Mouse (Mus musculus) CH12.LX (cell line): ENCODE data around the gene Kdm2b. TPM values are rescaled to one million over a fixed set of nuclear protein-coding genes. Genes with fewer than 3 reads are reported as not detected.

ENCODE experiments used
- DNase-seq: peaks from one replicate; pipeline ENCODE4 v3.0.0-alpha.2; 2013; ENCODE audit errors: extremely low read depth
- H3K27ac ChIP-seq: 2 replicates; pipeline ENCODE4 v1.5.1; 2012; ENCODE audit warnings: low read depth, mild to moderate bottlenecking, control low read depth, moderate library complexity; ENCODE audit not compliant: insufficient read depth
- H3K27me3 ChIP-seq: replicated peaks from 2 replicates; pipeline ENCODE3; 2012; ENCODE audit warnings: inconsistent platforms
- H3K36me3 ChIP-seq, 2 experiments: replicated peaks in 1 of 2; 2 replicates each; pipeline versions ENCODE3 to v1.6.1; 2012; ENCODE audit warnings: inconsistent platforms in 1 of 2, low read length in 1 of 2, mild to moderate bottlenecking in 1 of 2, mixed read lengths in 1 of 2, moderate library complexity in 1 of 2; ENCODE audit not compliant: control insufficient read depth in 1 of 2, insufficient read depth in 1 of 2
- H3K4me1 ChIP-seq, 2 experiments: 2 replicates each; pipeline ENCODE4 v1.6.1; 2012; ENCODE audit warnings: inconsistent platforms in 1 of 2, moderate library complexity in 1 of 2; ENCODE audit not compliant: insufficient read depth in 2 of 2, control insufficient read depth in 1 of 2
- H3K4me2 ChIP-seq: 2 replicates; pipeline ENCODE4 v1.6.1; 2012; ENCODE audit warnings: low read depth, mild to moderate bottlenecking, control low read depth; ENCODE audit not compliant: poor library complexity, insufficient read depth, severe bottlenecking
- H3K4me3 ChIP-seq, 3 experiments: fragments of 150-350 bp in 1 of 3; sonication (generic) in 1 of 3; replicated peaks in 1 of 3; 2 replicates each; pipeline versions ENCODE3 to v1.5.1; 2011 to 2012; ENCODE audit warnings: low read depth in 2 of 3, low read length in 2 of 3, mild to moderate bottlenecking in 2 of 3, moderate library complexity in 2 of 3, control low read depth in 1 of 3, improper control_type of control experiment in 1 of 3, inconsistent platforms in 1 of 3, mixed read lengths in 1 of 3; ENCODE audit not compliant: poor library complexity in 1 of 3
- H3K79me2 ChIP-seq: replicated peaks from 2 replicates; pipeline ENCODE4 v1.6.1; 2012; ENCODE audit warnings: mild to moderate bottlenecking, moderate library complexity; ENCODE audit not compliant: control insufficient read depth, poor library complexity, insufficient read depth, severe bottlenecking; ENCODE audit errors: extremely low read depth
- H3K9ac ChIP-seq: 2 replicates; pipeline ENCODE4 v1.6.1; 2012; ENCODE audit warnings: low read depth, mild to moderate bottlenecking, control low read depth, moderate library complexity; ENCODE audit not compliant: insufficient read depth
- H3K9me3 ChIP-seq: replicated peaks from 2 replicates; pipeline ENCODE3; 2012; ENCODE audit warnings: low read length, inconsistent platforms, mixed read lengths
- CHD2 ChIP-seq: IDR thresholded peaks from 2 replicates; pipeline ENCODE4 v1.6.1; 2011; ENCODE audit warnings: low read length, improper control_type of control experiment
- CTCF ChIP-seq, 2 experiments: IDR thresholded peaks in 1 of 2; conservative IDR thresholded peaks in 1 of 2; 2 replicates each; pipeline ENCODE4 v1.5.1; 2011 to 2012; ENCODE audit warnings: low read depth in 2 of 2, low read length in 2 of 2, improper control_type of control experiment in 1 of 2, inconsistent platforms in 1 of 2, mild to moderate bottlenecking in 1 of 2, moderate library complexity in 1 of 2
- E2F4 ChIP-seq: IDR thresholded peaks from 2 replicates; pipeline ENCODE4 v1.6.1; 2011; ENCODE audit warnings: low read depth, low read length, improper control_type of control experiment; ENCODE audit not compliant: insufficient replicate concordance
- ELF1 ChIP-seq: IDR thresholded peaks from 2 replicates; pipeline ENCODE4 v1.6.1; 2014; ENCODE audit warnings: low read depth, mild to moderate bottlenecking, inconsistent platforms, low read length, improper control_type of control experiment
- EP300 ChIP-seq: IDR thresholded peaks from 2 replicates; pipeline ENCODE4 v1.6.1; 2011; ENCODE audit warnings: low read length, improper control_type of control experiment
- ETS1 ChIP-seq: conservative IDR thresholded peaks from 2 replicates; pipeline ENCODE4 v1.6.1; 2012; ENCODE audit warnings: low read depth, mild to moderate bottlenecking, inconsistent platforms, low read length, improper control_type of control experiment, moderate library complexity
- HCFC1 ChIP-seq: IDR thresholded peaks from 2 replicates; pipeline ENCODE4 v1.6.1; 2012; ENCODE audit warnings: low read depth, mild to moderate bottlenecking, inconsistent platforms, low read length, improper control_type of control experiment
- IRF4 ChIP-seq: IDR thresholded peaks from 2 replicates; pipeline ENCODE4 v1.6.1; 2014; ENCODE audit warnings: low read depth, mild to moderate bottlenecking, inconsistent platforms, low read length, improper control_type of control experiment
- JUN ChIP-seq: IDR thresholded peaks from 2 replicates; pipeline ENCODE4 v1.6.1; 2011; ENCODE audit warnings: low read depth, mild to moderate bottlenecking, low read length, improper control_type of control experiment, moderate library complexity; ENCODE audit not compliant: insufficient read depth
- JUND ChIP-seq: conservative IDR thresholded peaks from 2 replicates; pipeline ENCODE4 v1.6.1; 2011; ENCODE audit warnings: low read depth, low read length, improper control_type of control experiment
- KAT2A ChIP-seq: IDR thresholded peaks from 2 replicates; pipeline ENCODE4 v1.6.1; 2012; ENCODE audit warnings: low read length, improper control_type of control experiment, inconsistent platforms; ENCODE audit not compliant: insufficient replicate concordance
- MAFK ChIP-seq: IDR thresholded peaks from 2 replicates; pipeline ENCODE4 v1.6.1; 2011; ENCODE audit warnings: low read length, improper control_type of control experiment; ENCODE audit not compliant: insufficient replicate concordance
- MEF2A ChIP-seq: IDR thresholded peaks from 2 replicates; pipeline ENCODE4 v1.6.1; 2014; ENCODE audit warnings: low read depth, mild to moderate bottlenecking, inconsistent platforms, low read length, improper control_type of control experiment, borderline replicate concordance
- MXI1 ChIP-seq: IDR thresholded peaks from 2 replicates; pipeline ENCODE4 v1.6.1; 2011; ENCODE audit warnings: mild to moderate bottlenecking, low read depth, low read length, improper control_type of control experiment
- NRF1 ChIP-seq: IDR thresholded peaks from 2 replicates; pipeline ENCODE4 v1.6.1; 2014; ENCODE audit warnings: low read depth, mild to moderate bottlenecking, inconsistent platforms, low read length, improper control_type of control experiment, moderate library complexity
- RCOR1 ChIP-seq: conservative IDR thresholded peaks from 2 replicates; pipeline ENCODE4 v1.6.1; 2012; ENCODE audit warnings: low read depth, mild to moderate bottlenecking, inconsistent platforms, low read length, improper control_type of control experiment
- SMC3 ChIP-seq: IDR thresholded peaks from 2 replicates; pipeline ENCODE4 v1.6.1; 2011; ENCODE audit warnings: low read depth, low read length, improper control_type of control experiment
- TCF12 ChIP-seq: IDR thresholded peaks from 2 replicates; pipeline ENCODE4 v1.6.1; 2014; ENCODE audit warnings: low read depth, mild to moderate bottlenecking, inconsistent platforms, low read length, improper control_type of control experiment
- UBTF ChIP-seq: IDR thresholded peaks from 2 replicates; pipeline ENCODE4 v1.6.1; 2012; ENCODE audit warnings: low read depth, mild to moderate bottlenecking, inconsistent platforms, low read length, improper control_type of control experiment, moderate library complexity
- USF1 ChIP-seq: IDR thresholded peaks from 2 replicates; pipeline ENCODE4 v1.6.1; 2014; ENCODE audit warnings: low read depth, mild to moderate bottlenecking, inconsistent platforms, low read length, improper control_type of control experiment
- USF2 ChIP-seq: conservative IDR thresholded peaks from 2 replicates; pipeline ENCODE4 v1.6.1; 2011; ENCODE audit warnings: low read depth, low read length, improper control_type of control experiment
- ZC3H11A ChIP-seq: IDR thresholded peaks from 2 replicates; pipeline ENCODE4 v1.6.1; 2012; ENCODE audit warnings: low read depth, mild to moderate bottlenecking, inconsistent platforms, low read length, improper control_type of control experiment
- ZKSCAN1 ChIP-seq: IDR thresholded peaks from 2 replicates; pipeline ENCODE4 v1.6.1; 2012; ENCODE audit warnings: low read depth, inconsistent platforms, low read length, improper control_type of control experiment, borderline replicate concordance
- dilution Hi-C: fragments of 300-500 bp; cut with MboI; formaldehyde crosslinking; loops from 2 replicates; pipeline ENCODE4 v1.14.3; 2020; ENCODE audit warnings: low sequenced_read_pairs; ENCODE audit not compliant: extremely low pct_unique_long_range_greater_than_20kb, extremely low pct_ligation_motif_present
- in situ Hi-C: fragments of 300-500 bp; cut with MboI; formaldehyde crosslinking; loops from 3 replicates; pipeline ENCODE4 v1.14.3; 2019; ENCODE audit warnings: low sequenced_read_pairs, low pct_ligation_motif_present, low pct_unique_long_range_greater_than_20kb, mixed read lengths
- polyA plus RNA-seq: library from polyadenylated mRNA; unstranded; fragments of >175 nt; gene quantifications from 2 replicates; pipeline ENCODE4 v1.2.1, GENCODE M21; 2012; ENCODE audit warnings: low read depth; ENCODE audit not compliant: insufficient read length
- total RNA-seq, 2 experiments: library from RNA; depleted of rRNA; stranded (reverse); fragments of 300-350 nt in 1 of 2; fragments of >200 nt in 1 of 2; gene quantifications; 2 replicates each; pipeline ENCODE4 v1.2.3; 2012 to 2014

Gene Kdm2b
- total and polyA plus RNA-seq, 3 experiments, result 69.3 to 138 (median 80.1) TPM

DNA sequence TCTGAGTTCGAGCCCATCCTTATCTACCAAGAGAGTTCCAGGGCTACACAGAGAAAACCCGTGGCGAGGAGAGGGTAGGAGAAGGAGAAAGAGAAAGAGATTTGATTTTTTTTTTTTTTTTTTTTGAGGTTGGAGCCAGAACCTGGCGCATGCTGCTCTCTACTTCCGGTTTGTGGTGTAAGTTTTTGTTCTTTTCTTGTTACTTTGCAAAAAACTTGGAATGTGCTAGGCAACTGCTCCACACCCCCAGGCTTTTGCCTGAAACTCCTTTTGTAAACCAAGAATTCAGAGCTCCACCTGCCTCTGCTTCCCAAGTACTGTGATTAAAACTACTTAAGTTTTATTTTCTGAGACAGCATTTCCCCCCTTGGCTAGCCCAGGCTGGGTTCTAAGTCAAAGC is 48.5 kb upstream of the Kdm2b start:
- no peaks in the 10 kb centered on the region for H3K79me2 ChIP-seq
- H3K9ac ChIP-seq, result no peak overlapping the region
- no peaks in the 10 kb centered on the region for H3K9me3 ChIP-seq
- H3K4me3 ChIP-seq, result no peak overlapping the region
- no peak overlapping the region for H3K27ac ChIP-seq
- H3K27me3 ChIP-seq, result no peaks in the 10 kb centered on the region
- peaks cover 0 to 18% of the 10 kb centered on the region in 2 experiments; a peak in 2 of 4 replicates for H3K4me1 ChIP-seq
- no peak for DNase-seq
- in situ Hi-C loops (loop anchor here (5.0 kb wide), 1 partner anchor 106 kb away; no protein-coding TSS in a partner anchor), dilution Hi-C loops (no loop called here)
- H3K4me2 ChIP-seq, result no peak overlapping the region
- no peak for TF ChIP-seq MXI1
- no peaks in the 10 kb centered on the region for H3K36me3 ChIP-seq

DNA sequence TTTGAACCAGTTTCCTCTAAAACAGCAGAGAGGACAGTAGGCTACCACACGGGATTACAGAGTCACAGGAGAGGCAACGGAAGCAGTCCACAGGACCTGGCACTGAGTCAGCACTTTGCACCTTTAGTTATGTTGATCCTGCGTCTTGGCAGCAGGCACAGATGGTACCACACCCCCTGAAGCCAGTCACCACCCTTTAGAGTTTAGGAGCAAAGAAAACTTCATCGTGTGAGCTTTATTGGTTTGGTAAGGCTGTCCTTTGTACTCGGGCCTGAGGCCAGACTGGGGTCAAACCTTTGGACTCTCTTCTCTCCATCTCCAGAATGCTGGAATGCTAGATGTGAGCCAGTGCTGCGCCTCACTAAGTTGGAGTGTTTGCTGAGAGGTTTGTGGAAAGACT is 45.9 kb upstream of the Kdm2b start:
- H3K79me2 ChIP-seq, result no peaks in the 10 kb centered on the region
- dilution Hi-C loops, result no loop called here
- H3K27me3 ChIP-seq, result no peaks in the 10 kb centered on the region
- TF ChIP-seq HCFC1 (no peak), CTCF (conservative IDR thresholded peaks at IDR 0.05 in 1 of 2, IDR thresholded peaks at IDR 0.05 in 1 of 2; ENCODE audit: low read depth in 2 of 2, low read length in 2 of 2) (no peak), MXI1 (no peak), EP300 (no peak), E2F4 (no peak), TCF12 (no peak), ELF1 (no peak), RCOR1 (no peak), JUN (no peak), USF2 (no peak), ETS1 (no peak)
- TF ChIP-seq, all 38 proteins: peak for 0
- Histone ChIP-seq H3K36me3 (peaks cover under 1 to 11% of the 10 kb centered on the region in 2 experiments), H3K4me2 (no peak overlapping the region), H3K4me3 (no peak overlapping the region), H3K27ac (no peak overlapping the region), H3K9ac (no peak overlapping the region), H3K4me1 (peaks cover 0 to 13% of the 10 kb centered on the region in 2 experiments; a peak in 2 of 4 replicates), H3K9me3 (peaks cover 2% of the 10 kb centered on the region)
- no peak for DNase-seq
- in situ Hi-C loops, result loop anchor here (5.0 kb wide), 1 partner anchor 103 kb away; no protein-coding TSS in a partner anchor

DNA sequence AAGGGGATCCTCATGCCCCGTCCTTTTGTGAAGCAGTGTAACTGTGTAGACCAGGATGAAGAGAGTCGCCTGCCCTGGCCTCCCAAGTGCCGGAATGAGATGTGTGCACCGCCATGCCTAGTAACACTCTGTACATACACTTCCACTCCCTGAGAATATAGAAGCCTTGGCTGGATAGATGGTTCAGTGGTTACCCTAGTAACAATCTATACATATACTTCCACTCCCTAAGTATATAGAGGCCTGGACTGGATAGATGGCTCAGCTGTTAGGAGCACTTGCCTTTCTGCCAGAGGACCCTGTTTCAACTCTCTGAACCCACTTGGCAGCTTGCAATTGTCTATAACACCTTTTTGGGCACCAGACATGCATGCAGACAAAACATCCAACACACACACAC is 45.5 kb upstream of the Kdm2b start:
- H3K27ac ChIP-seq, result no peak overlapping the region
- H3K9me3 ChIP-seq, result peaks cover 2% of the 10 kb centered on the region
- no peak for DNase-seq
- H3K9ac ChIP-seq, result no peak overlapping the region
- H3K4me2 ChIP-seq, result no peak overlapping the region
- in situ Hi-C loops, result loop anchor here (5.0 kb wide), 1 partner anchor 103 kb away; no protein-coding TSS in a partner anchor
- H3K4me1 ChIP-seq, result peaks cover 0 to 10% of the 10 kb centered on the region in 2 experiments; a peak in 2 of 4 replicates
- TF ChIP-seq UBTF, result no peak
- no peak for TF ChIP-seq MXI1
- TF ChIP-seq MEF2A, result no peak
- TF ChIP-seq MAFK, result no peak
- no peak for TF ChIP-seq USF2
- no peak for TF ChIP-seq SMC3
- TF ChIP-seq ZC3H11A, result no peak
- TF ChIP-seq KAT2A, result no peak
- no peak for TF ChIP-seq JUN
- TF ChIP-seq NRF1, result no peak
- no peak for TF ChIP-seq ZKSCAN1
- no peak for TF ChIP-seq JUND
- TF ChIP-seq E2F4, result no peak
- no peak for TF ChIP-seq CHD2
- TF ChIP-seq ELF1, result no peak
- TF ChIP-seq USF1, result no peak
- TF ChIP-seq IRF4, result no peak
- TF ChIP-seq, all 38 proteins: peak for 0
- no peaks in the 10 kb centered on the region for H3K27me3 ChIP-seq
- no peak overlapping the region for H3K4me3 ChIP-seq
- no peaks in the 10 kb centered on the region for H3K79me2 ChIP-seq
- dilution Hi-C loops, result no loop called here
- H3K36me3 ChIP-seq, result peaks cover 3 to 16% of the 10 kb centered on the region in 2 experiments
